Mouse (Mus musculus): ENCODE results near the gene Rnase13. TPM values are rescaled to one million over a fixed set of nuclear protein-coding genes. Genes with fewer than 3 reads are reported as not detected.

Gene Rnase13
- polyA plus RNA-seq, 1 experiment from 2014 or later, result not detected

GRCm38 (mm10) chr14:51916539-51916938, 6.0 kb downstream of the Rnase13 start:
- Histone ChIP-seq H3K9ac (no peak overlapping the region), H3K36me3 (replicated peaks; ENCODE audit: control insufficient read depth, insufficient read depth) (no peaks in the 10 kb centered on the region), H3K27ac (no peak overlapping the region), H3K4me1 (replicated peaks; ENCODE audit: control insufficient read depth, insufficient read depth, low read length) (peaks cover 16% of the 10 kb centered on the region; the same call in 1 of the 2 replicates), H3K4me2 (replicated peaks) (no peak overlapping the region), H3K9me3 (ENCODE audit: control insufficient read depth, low read length) (no peaks in the 10 kb centered on the region), H3K4me3 (replicated peaks; ENCODE audit: low read length) (no peak overlapping the region), H3K27me3 (ENCODE audit: control insufficient read depth, insufficient read depth, low read length) (0 out of 2 replicates have a peak, but pooled peaks cover 3% of the 10 kb centered on the region)
- ATAC-seq (ENCODE audit: low FRiP score) (no peak), DNase-seq (ENCODE audit: low spot score) (no peak)
- 92% methylated on average over 4 of the region's 4 CpGs for WGBS

- Histone ChIP-seq H3K27me3 (ENCODE audit: control insufficient read depth, insufficient read depth, low read length) (0 out of 2 replicates have a peak, but pooled peaks cover 3% of the 10 kb centered on the region), H3K4me2 (replicated peaks) (no peak overlapping the region), H3K9ac (no peak overlapping the region), H3K4me1 (replicated peaks; ENCODE audit: control insufficient read depth, insufficient read depth, low read length) (peaks cover 16% of the 10 kb centered on the region; the same call in 1 of the 2 replicates), H3K9me3 (ENCODE audit: control insufficient read depth, low read length) (no peaks in the 10 kb centered on the region), H3K4me3 (replicated peaks; ENCODE audit: low read length) (no peak overlapping the region), H3K36me3 (replicated peaks; ENCODE audit: control insufficient read depth, insufficient read depth) (no peaks in the 10 kb centered on the region), H3K27ac (peak overlapping the region; percentile 44)
- 38% methylated on average over 3 of the region's 3 CpGs for WGBS
- no peak for DNase-seq (ENCODE audit: low spot score)
- ATAC-seq (ENCODE audit: low FRiP score), result no peak
Measured at GRCm38 (mm10) chr14:51915030-51915429, 7.5 kb downstream of the Rnase13 start.

GRCm38 (mm10) chr14:51913960-51914762, 8.4 kb downstream of the Rnase13 start, which contains the start of gene Ndrg2:
Ndrg2 (minus strand) TSS chr14:51914158.
- Histone ChIP-seq H3K9ac (peak within 1 kb of the TSS; percentile 68), H3K4me3 (replicated peaks; ENCODE audit: low read length) (peak within 1 kb of the TSS; percentile 62), H3K36me3 (replicated peaks; ENCODE audit: control insufficient read depth, insufficient read depth) (no peaks in the 10 kb centered on the region), H3K4me1 (replicated peaks; ENCODE audit: control insufficient read depth, insufficient read depth, low read length) (peaks cover 16% of the 10 kb centered on the region; the same call in 1 of the 2 replicates), H3K27me3 (ENCODE audit: control insufficient read depth, insufficient read depth, low read length) (0 out of 2 replicates have a peak, but pooled peaks cover 3% of the 10 kb centered on the region), H3K9me3 (ENCODE audit: control insufficient read depth, low read length) (no peaks in the 10 kb centered on the region), H3K4me2 (replicated peaks) (peak within 1 kb of the TSS; percentile 99), H3K27ac (peak within 1 kb of the TSS; percentile 64)
- peak; percentile 77 for ATAC-seq (ENCODE audit: low FRiP score)
- DNase-seq (ENCODE audit: low spot score), result peak; percentile 73
- 1% methylated on average over 20 of the region's 23 CpGs for WGBS

GRCm38 (mm10) chr14:51913062-51913959, 9.3 kb downstream of the Rnase13 start:
- ATAC-seq (ENCODE audit: low FRiP score) (peak; percentile 72), DNase-seq (ENCODE audit: low spot score) (peak; percentile 57)
- Histone ChIP-seq H3K9ac (peak overlapping the region; percentile 68), H3K27ac (peak overlapping the region; percentile 64), H3K36me3 (replicated peaks; ENCODE audit: control insufficient read depth, insufficient read depth) (no peaks in the 10 kb centered on the region), H3K4me3 (replicated peaks; ENCODE audit: low read length) (peak overlapping the region; percentile 62), H3K4me2 (replicated peaks) (peak overlapping the region; percentile 99), H3K9me3 (ENCODE audit: control insufficient read depth, low read length) (no peaks in the 10 kb centered on the region), H3K4me1 (replicated peaks; ENCODE audit: control insufficient read depth, insufficient read depth, low read length) (peaks cover 16% of the 10 kb centered on the region; the same call in 1 of the 2 replicates), H3K27me3 (ENCODE audit: control insufficient read depth, insufficient read depth, low read length) (0 out of 2 replicates have a peak, but pooled peaks cover 3% of the 10 kb centered on the region)
- 1% methylated on average over 58 of the region's 58 CpGs for WGBS

- no peak for DNase-seq (ENCODE audit: low spot score)
- H3K9ac ChIP-seq, result peak overlapping the region; percentile 68
- peak overlapping the region; percentile 62 for H3K4me3 ChIP-seq (replicated peaks; ENCODE audit: low read length)
- peak overlapping the region; percentile 99 for H3K4me2 ChIP-seq (replicated peaks)
- no peaks in the 10 kb centered on the region for H3K9me3 ChIP-seq (ENCODE audit: control insufficient read depth, low read length)
- ATAC-seq (ENCODE audit: low FRiP score), result peak; percentile 32
- H3K36me3 ChIP-seq (replicated peaks; ENCODE audit: control insufficient read depth, insufficient read depth), result no peaks in the 10 kb centered on the region
- WGBS, result 7% methylated on average over 14 of the region's 14 CpGs
- H3K27me3 ChIP-seq (ENCODE audit: control insufficient read depth, insufficient read depth, low read length), result 0 out of 2 replicates have a peak, but pooled peaks cover 3% of the 10 kb centered on the region
- H3K27ac ChIP-seq, result peak overlapping the region; percentile 64; the same call in 1 of the 2 replicates
- peaks cover 16% of the 10 kb centered on the region; the same call in 1 of the 2 replicates for H3K4me1 ChIP-seq (replicated peaks; ENCODE audit: control insufficient read depth, insufficient read depth, low read length)
Measured at GRCm38 (mm10) chr14:51912391-51913061, 10.0 kb downstream of the Rnase13 start.

GRCm38 (mm10) chr14:51911301-51911700, 11.3 kb downstream of the Rnase13 start:
- H3K4me3 ChIP-seq (replicated peaks; ENCODE audit: low read length), result no peak overlapping the region
- ATAC-seq (ENCODE audit: low FRiP score), result no peak
- H3K4me2 ChIP-seq (replicated peaks), result peak overlapping the region; percentile 12; the same call in 1 of the 2 replicates

GRCm38 (mm10) chr14:51906102-51906501, 16.5 kb downstream of the Rnase13 start:
- Histone ChIP-seq H3K9ac (no peak overlapping the region), H3K9me3 (ENCODE audit: control insufficient read depth, low read length) (no peaks in the 10 kb centered on the region), H3K4me3 (replicated peaks; ENCODE audit: low read length) (no peak overlapping the region), H3K36me3 (replicated peaks; ENCODE audit: control insufficient read depth, insufficient read depth) (no peaks in the 10 kb centered on the region), H3K27me3 (ENCODE audit: control insufficient read depth, insufficient read depth, low read length) (no peaks in the 10 kb centered on the region), H3K27ac (no peak overlapping the region), H3K4me1 (replicated peaks; ENCODE audit: control insufficient read depth, insufficient read depth, low read length) (no peaks in the 10 kb centered on the region), H3K4me2 (replicated peaks) (no peak overlapping the region)
- WGBS, result 96% methylated on average over 11 of the region's 11 CpGs
- DNase-seq (ENCODE audit: low spot score) (no peak), ATAC-seq (ENCODE audit: low FRiP score) (no peak)

More at GRCm38 (mm10) chr14:51911301-51911700, 11.3 kb downstream of the Rnase13 start:
- 87% methylated on average over 10 of the region's 10 CpGs for WGBS
- H3K4me1 ChIP-seq (replicated peaks; ENCODE audit: control insufficient read depth, insufficient read depth, low read length), result peaks cover 16% of the 10 kb centered on the region; the same call in 1 of the 2 replicates
- 0 out of 2 replicates have a peak, but pooled peaks cover 3% of the 10 kb centered on the region for H3K27me3 ChIP-seq (ENCODE audit: control insufficient read depth, insufficient read depth, low read length)
- H3K9me3 ChIP-seq (ENCODE audit: control insufficient read depth, low read length), result no peaks in the 10 kb centered on the region
- H3K9ac ChIP-seq, result no peak overlapping the region
- H3K36me3 ChIP-seq (replicated peaks; ENCODE audit: control insufficient read depth, insufficient read depth), result no peaks in the 10 kb centered on the region
- no peak for DNase-seq (ENCODE audit: low spot score)
- no peak overlapping the region for H3K27ac ChIP-seq

- Histone ChIP-seq H3K4me2 (replicated peaks) (no peak overlapping the region), H3K4me3 (replicated peaks; ENCODE audit: low read length) (no peak overlapping the region), H3K36me3 (replicated peaks; ENCODE audit: control insufficient read depth, insufficient read depth) (no peaks in the 10 kb centered on the region), H3K9me3 (ENCODE audit: control insufficient read depth, low read length) (no peaks in the 10 kb centered on the region), H3K27ac (no peak overlapping the region), H3K9ac (no peak overlapping the region), H3K4me1 (replicated peaks; ENCODE audit: control insufficient read depth, insufficient read depth, low read length) (no peaks in the 10 kb centered on the region), H3K27me3 (ENCODE audit: control insufficient read depth, insufficient read depth, low read length) (no peaks in the 10 kb centered on the region)
- ATAC-seq (ENCODE audit: low FRiP score) (no peak), DNase-seq (ENCODE audit: low spot score) (no peak)
- 73% methylated on average over 7 of the region's 7 CpGs for WGBS
Measured at GRCm38 (mm10) chr14:51904706-51905105, 17.9 kb downstream of the Rnase13 start.

Data from hindbrain, embryonic 14.5 days (tissue).